Mouse (Mus musculus) lung, embryonic 14.5 days (tissue): Measurements from ENCODE around the gene Fhl3. TPM values are rescaled to one million over a fixed set of nuclear protein-coding genes. Genes with fewer than 3 reads are reported as not detected.
"Not testable (repeated sequence)": the region's sequence is repeated elsewhere in the genome, so short reads cannot be mapped to it uniquely, and the experiment has no call there.

ENCODE experiments used
- ATAC-seq: fragments of 200-750 bp; cut with Nextera tagmentation; 2 replicates; pipeline ENCODE4 v1.8.0; 2017; ENCODE audit warnings: mild to moderate bottlenecking, moderate TSS enrichment, moderate library complexity; ENCODE audit not compliant: insufficient read depth
- DNase-seq: peaks from one replicate; pipeline ENCODE4 v3.0.0-alpha.2; 2015
- H3K27ac ChIP-seq: fragments of 300-500 bp; sonication (generic); 2 replicates; pipeline ENCODE4 v1.5.1; 2014; ENCODE audit warnings: low read depth, mild to moderate bottlenecking, moderate library complexity
- H3K27me3 ChIP-seq: fragments of 300-500 bp; sonication (generic); 2 replicates; pipeline ENCODE4 v1.6.1; 2014; ENCODE audit warnings: low read length, control low read depth; ENCODE audit not compliant: insufficient read depth
- H3K36me3 ChIP-seq: fragments of 300-500 bp; sonication (generic); 2 replicates; pipeline ENCODE4 v1.6.1; 2014; ENCODE audit warnings: control low read depth; ENCODE audit not compliant: insufficient read depth
- H3K4me1 ChIP-seq: fragments of 300-500 bp; sonication (generic); 2 replicates; pipeline ENCODE4 v1.6.1; 2014; ENCODE audit warnings: antibody characterized with exemption, control low read depth; ENCODE audit not compliant: insufficient read depth
- H3K4me2 ChIP-seq: fragments of 300-500 bp; sonication (generic); 2 replicates; pipeline ENCODE4 v1.6.1; 2014; ENCODE audit warnings: mild to moderate bottlenecking
- H3K4me3 ChIP-seq: fragments of 300-500 bp; sonication (generic); 2 replicates; pipeline ENCODE4 v1.5.1; 2014; ENCODE audit warnings: low read depth, low read length
- H3K9ac ChIP-seq: fragments of 300-500 bp; sonication (generic); 2 replicates; pipeline ENCODE4 v1.6.1; 2014
- H3K9me3 ChIP-seq: fragments of 300-500 bp; sonication (generic); 2 replicates; pipeline ENCODE4 v1.6.1; 2016; ENCODE audit warnings: low read depth, low read length, control low read depth
- CTCF ChIP-seq: IDR thresholded peaks from 2 replicates; pipeline ENCODE4 v1.5.1; 2016; ENCODE audit warnings: antibody characterized with exemption, low read depth
- WGBS: fragments of 180-500 bp; shearing (Covaris S2); extraction: QIAGEN DNeasy Blood & Tissue Kit; methylation state at CpG from one replicate; pipeline ENCODE4 v1.1.7; 2014; 5-methylcytosine and 5-hydroxymethylcytosine counted together
- polyA plus RNA-seq: library from polyadenylated mRNA; unstranded; fragments of >200 nt; fragmentation: Nextera tagmentation; extraction: Ambion mirVana; gene quantifications from 2 replicates; pipeline ENCODE4 v1.2.1, GENCODE M21; 2014

The Fhl3 gene
- polyA plus RNA-seq, 1 experiment from 2014 or later = 13.1 TPM

- H3K4me2 ChIP-seq = peak overlapping the region; percentile 46
- peaks cover 17% of the 10 kb centered on the region; the same call in 1 of the 2 replicates for H3K36me3 ChIP-seq
- ATAC-seq (no peak), DNase-seq (peak; percentile 9)
- H3K9ac ChIP-seq = no peak overlapping the region
- H3K27me3 ChIP-seq = no peaks in the 10 kb centered on the region
- peaks cover 36% of the 10 kb centered on the region for H3K4me1 ChIP-seq
- H3K4me3 ChIP-seq = peak overlapping the region; percentile 8
- H3K9me3 ChIP-seq = no peaks in the 10 kb centered on the region
- 17% methylated on average over 2 of the region's 2 CpGs for WGBS
- TF ChIP-seq CTCF = no peak
- H3K27ac ChIP-seq = peak overlapping the region; percentile 92
These were observed 2.9 kb downstream of the Fhl3 start for GRCm38 (mm10) chr4:124703406-124703805.

- peak overlapping the region; percentile 7 for H3K9ac ChIP-seq
- no peak overlapping the region for H3K4me3 ChIP-seq
- 4% methylated on average over 6 of the region's 6 CpGs for WGBS
- peak; percentile 65 for DNase-seq
- no peak for ATAC-seq
- no peak for TF ChIP-seq CTCF
- H3K27me3 ChIP-seq = no peaks in the 10 kb centered on the region
- peak overlapping the region; percentile 92 for H3K27ac ChIP-seq
- H3K36me3 ChIP-seq = peaks cover 17% of the 10 kb centered on the region; the same call in 1 of the 2 replicates
- H3K4me1 ChIP-seq = peaks cover 36% of the 10 kb centered on the region
- H3K9me3 ChIP-seq = no peaks in the 10 kb centered on the region
- peak overlapping the region; percentile 46 for H3K4me2 ChIP-seq
These were observed 3.6 kb downstream of the Fhl3 start for GRCm38 (mm10) chr4:124703881-124704796.

GRCm38 (mm10) chr4:124704797-124705474 is 4.4 kb downstream of the Fhl3 start:
- Histone ChIP-seq H3K9me3 (no peaks in the 10 kb centered on the region), H3K27ac (peak overlapping the region; percentile 92), H3K4me1 (peaks cover 42% of the 10 kb centered on the region), H3K27me3 (no peaks in the 10 kb centered on the region), H3K36me3 (peaks cover 17% of the 10 kb centered on the region; the same call in 1 of the 2 replicates), H3K4me2 (peak overlapping the region; percentile 46), H3K4me3 (no peak overlapping the region), H3K9ac (peak overlapping the region; percentile 7; the same call in 1 of the 2 replicates)
- peak; percentile 84 for DNase-seq
- WGBS = 3% methylated on average over 11 of the region's 11 CpGs
- no peak for TF ChIP-seq CTCF
- peak; percentile 33 for ATAC-seq

GRCm38 (mm10) chr4:124705661-124706269 is 5.3 kb downstream of the Fhl3 start:
- H3K9me3 ChIP-seq = no peaks in the 10 kb centered on the region
- H3K4me3 ChIP-seq = no peak overlapping the region
- peak overlapping the region; percentile 92 for H3K27ac ChIP-seq
- WGBS = 77% methylated on average over 23 of the region's 23 CpGs
- no peak for TF ChIP-seq CTCF
- DNase-seq = no peak
- no peaks in the 10 kb centered on the region for H3K27me3 ChIP-seq
- H3K36me3 ChIP-seq = peaks cover 17% of the 10 kb centered on the region; the same call in 1 of the 2 replicates
- H3K9ac ChIP-seq = no peak overlapping the region
- ATAC-seq = no peak
- H3K4me2 ChIP-seq = peak overlapping the region; percentile 46; the same call in 1 of the 2 replicates
- peaks cover 48% of the 10 kb centered on the region for H3K4me1 ChIP-seq

- not testable (repeated sequence) for H3K4me3 ChIP-seq, H3K9me3 ChIP-seq, H3K9ac ChIP-seq, H3K27me3 ChIP-seq, DNase-seq, H3K4me2 ChIP-seq, ATAC-seq
- 85% methylated on average over 25 of the region's 25 CpGs for WGBS
- H3K4me1 ChIP-seq = peaks cover 37% of the 10 kb centered on the region
- H3K27ac ChIP-seq = peak overlapping the region; percentile 92; the same call in 1 of the 2 replicates
- H3K36me3 ChIP-seq = peaks cover 17% of the 10 kb centered on the region; the same call in 1 of the 2 replicates
These were observed 7.1 kb downstream of the Fhl3 start for GRCm38 (mm10) chr4:124707381-124708199.

- not testable (repeated sequence) for H3K9me3 ChIP-seq, ATAC-seq, H3K9ac ChIP-seq, DNase-seq, H3K27me3 ChIP-seq
- peak overlapping the region; percentile 92; the same call in 1 of the 2 replicates for H3K27ac ChIP-seq
- peak overlapping the region; percentile 65 for H3K4me2 ChIP-seq
- peak overlapping the region; percentile 30 for H3K4me3 ChIP-seq
- WGBS = 13% methylated on average over 1 of the region's 1 CpGs
- H3K4me1 ChIP-seq = peaks cover 35% of the 10 kb centered on the region
- H3K36me3 ChIP-seq = peaks cover 17% of the 10 kb centered on the region; the same call in 1 of the 2 replicates
These were observed 7.7 kb downstream of the Fhl3 start for GRCm38 (mm10) chr4:124708200-124708517.
